Mouse (Mus musculus) megakaryocyte, embryonic 14.5 days (primary cell): ENCODE data around the gene Sult2b1.

Experiments
- FLI1 ChIP-seq: IDR thresholded peaks from 2 replicates; pipeline ENCODE4 v1.6.1; 2012; ENCODE audit warnings: low read length, inconsistent platforms, mixed read lengths
- GATA1 ChIP-seq: IDR thresholded peaks from 3 replicates; pipeline ENCODE4 v1.6.1; 2012; ENCODE audit warnings: mixed read lengths, low read length, inconsistent platforms, borderline replicate concordance

DNA sequence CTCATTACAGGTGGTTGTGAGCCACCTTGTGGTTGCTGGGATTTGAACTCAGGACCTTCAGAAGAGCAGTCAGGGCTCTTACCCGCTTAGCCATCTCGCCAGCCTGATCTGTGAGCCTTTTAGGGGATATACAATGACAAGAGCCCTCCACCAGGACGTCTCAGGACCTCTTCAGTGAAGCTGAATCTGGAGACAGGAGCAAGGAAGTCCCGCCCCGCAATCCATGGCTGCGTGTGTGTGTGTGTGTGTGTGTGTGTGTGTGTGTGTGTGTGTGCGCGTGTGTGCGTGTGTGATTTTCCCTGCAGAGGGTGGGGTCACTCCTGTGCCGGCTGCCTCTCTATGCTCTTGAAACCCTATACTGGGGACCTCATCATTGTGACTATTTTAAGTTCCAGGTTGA is 44.6 kb downstream of the Sult2b1 start:
- no peak for TF ChIP-seq FLI1
- no peak for TF ChIP-seq GATA1
